ENCODE assay signal across 19 mouse cellular contexts in the genomic region with DNA sequence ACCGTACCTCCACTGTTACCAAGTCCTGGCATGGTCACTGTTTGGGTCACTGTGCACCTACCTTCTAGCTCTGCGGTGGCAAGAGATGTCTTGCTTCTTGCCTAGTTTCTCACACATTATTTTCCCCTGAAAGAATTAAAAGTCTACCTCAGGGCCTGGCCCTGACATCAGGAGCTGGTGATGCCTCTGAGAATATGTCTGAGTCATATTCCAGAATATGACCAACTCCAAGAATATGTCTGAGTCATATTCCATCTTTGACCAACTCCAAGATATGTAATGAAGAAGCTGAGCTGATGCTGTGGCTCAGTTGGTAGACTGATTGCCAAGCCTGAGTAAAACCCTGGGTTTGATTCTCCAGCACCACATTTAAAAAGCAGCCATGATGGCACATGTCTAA.
A peak's percentile ranks its signal among the peaks of the same experiment; 100 is the strongest.
DNase-seq lines count a peak whose midpoint lies in the region; ATAC-seq and TF ChIP-seq lines count a peak whose summit lies in the region.
"Had no signal": no experiment of that assay in that cellular context is flagged by ENCODE, and none has a peak within 500 bp of the region (broad histone marks: within the 10 kb centered on the region; RNA-seq: fewer than 3 reads in every experiment).

No protein-coding gene starts in this region.

- intact Hi-C loops in heart, postnatal 25 days (cut with DNase I), result no loop called here
- intact Hi-C loops in heart, postnatal 10 days (cut with DNase I), result no loop called here

- no peak overlapping the region for H3ac ChIP-seq in myocyte (ENCODE audit: control insufficient read depth, insufficient read length)

- no peak overlapping the region; the same call in 1 of the 2 replicates for H3K9ac ChIP-seq in heart, embryonic 16.5 days (ENCODE audit: low read length)
- H3K9ac ChIP-seq: limb, embryonic 12.5 days; liver, postnatal 0 days; midbrain, embryonic 13.5 days had no signal

- H3K27ac ChIP-seq in heart, embryonic 10.5 days, result peak overlapping the region; percentile 69
- H3K27ac ChIP-seq in heart, embryonic 16.5 days (ENCODE audit: low read length), result peak overlapping the region; percentile 79
- H3K27ac ChIP-seq: hindbrain, embryonic 10.5 days; limb, embryonic 12.5 days; midbrain, embryonic 13.5 days had no signal

- WGBS in heart, embryonic 10.5 days, result 90% methylated on average over 2 of the region's 2 CpGs
- 88% methylated on average over 2 of the region's 2 CpGs for WGBS in heart, embryonic 16.5 days

- no peak overlapping the region for H3K4me2 ChIP-seq in heart, embryonic 16.5 days (ENCODE audit: low read depth, low read length)
- peak overlapping the region; percentile 79 for H3K4me2 ChIP-seq in myocyte (ENCODE audit: low read depth)
- H3K4me2 ChIP-seq: limb, embryonic 12.5 days; liver, embryonic 11.5 days; midbrain, embryonic 13.5 days had no signal

- no peak for DNase-seq in heart, embryonic 10.5 days (ENCODE audit: low spot score)
- no peak for DNase-seq in heart, postnatal 25 days (ENCODE audit: low spot score)
- no peak for DNase-seq in heart, postnatal 10 days
- DNase-seq in Muller cell, postnatal 12 days (ENCODE audit: inconsistent ontology term), result peak; percentile 50
- DNase-seq in urinary bladder, postnatal 10 days (ENCODE audit: low spot score), result no peak
- no peak for DNase-seq in urinary bladder, adult 2 months (ENCODE audit: low spot score)
- DNase-seq: B cell, adult 2 months; cerebellum, adult 9-10 months; liver, postnatal 0 days; spleen, adult 18-20 months had no signal

- no peaks in the 10 kb centered on the region for H3K36me3 ChIP-seq in heart, embryonic 10.5 days
- no peaks in the 10 kb centered on the region for H3K36me3 ChIP-seq in heart, embryonic 16.5 days (ENCODE audit: control insufficient read depth, insufficient read depth)
- H3K36me3 ChIP-seq in myocyte (ENCODE audit: control insufficient read depth, insufficient read depth), result no peaks in the 10 kb centered on the region
- H3K36me3 ChIP-seq: hindbrain, embryonic 10.5 days; limb, embryonic 12.5 days; midbrain, embryonic 13.5 days had no signal

- peaks cover 32% of the 10 kb centered on the region for H3K4me1 ChIP-seq in heart, embryonic 10.5 days
- peaks cover 32% of the 10 kb centered on the region for H3K4me1 ChIP-seq in heart, embryonic 16.5 days (ENCODE audit: control insufficient read depth, insufficient read depth, low read length)
- H3K4me1 ChIP-seq: hindbrain, embryonic 10.5 days; limb, embryonic 12.5 days; midbrain, embryonic 13.5 days had no signal

- no peak for TF ChIP-seq POLR2A in myocyte (IDR thresholded peaks at IDR 0.05; ENCODE audit: insufficient read length, low read depth)

- no peaks in the 10 kb centered on the region for H3K79me2 ChIP-seq in myocyte (ENCODE audit: control insufficient read depth, insufficient read depth)

- no peak overlapping the region for H3K4me3 ChIP-seq in heart, embryonic 10.5 days
- no peak overlapping the region for H3K4me3 ChIP-seq in heart, embryonic 16.5 days (ENCODE audit: low read length)
- H3K4me3 ChIP-seq in myocyte, result no peak overlapping the region
- H3K4me3 ChIP-seq: hindbrain, embryonic 10.5 days; limb, embryonic 12.5 days; midbrain, embryonic 13.5 days had no signal

- ATAC-seq in heart, embryonic 16.5 days (replicated peaks; ENCODE audit: extremely low read depth, insufficient read depth, low FRiP score), result no peak
- ATAC-seq: forebrain, embryonic 16.5 days; hindbrain, embryonic 16.5 days; intestine, embryonic 16.5 days; liver, postnatal 0 days; midbrain, embryonic 13.5 days had no signal

- no peaks in the 10 kb centered on the region; the same call in 1 of the 2 replicates for H3K9me3 ChIP-seq in heart, embryonic 10.5 days
- H3K9me3 ChIP-seq in heart, embryonic 16.5 days (replicated peaks; ENCODE audit: control insufficient read depth, low read length), result 0 out of 2 replicates have a peak, but pooled peaks cover 5% of the 10 kb centered on the region
- H3K9me3 ChIP-seq: hindbrain, embryonic 10.5 days; limb, embryonic 12.5 days; midbrain, embryonic 13.5 days had no signal

- H3K27me3 ChIP-seq in heart, embryonic 10.5 days (ENCODE audit: insufficient read depth, poor library complexity, severe bottlenecking), result no peaks in the 10 kb centered on the region
- H3K27me3 ChIP-seq in heart, embryonic 16.5 days (ENCODE audit: control insufficient read depth, insufficient read depth, low read length), result no peaks in the 10 kb centered on the region
- no peaks in the 10 kb centered on the region for H3K27me3 ChIP-seq in myocyte (ENCODE audit: control insufficient read depth, insufficient read depth, insufficient read length)
- H3K27me3 ChIP-seq: limb, embryonic 12.5 days; midbrain, embryonic 13.5 days had no signal

TF ChIP-seq in myocyte, 11 proteins besides CTCF, POLR2A, EP300 and RAD21:
- TF ChIP-seq MYOD1 (IDR thresholded peaks at IDR 0.05; ENCODE audit: control insufficient read depth in 1 of 3, insufficient read length in 2 of 3, low read depth in 2 of 3), result no peak
- TF ChIP-seq SRF (IDR thresholded peaks at IDR 0.05; ENCODE audit: control insufficient read depth, insufficient read length, low read depth), result no peak
- TF ChIP-seq E2F4 (IDR thresholded peaks at IDR 0.05; ENCODE audit: insufficient read depth), result no peak
- TF ChIP-seq MYOG (IDR thresholded peaks at IDR 0.05; ENCODE audit: control insufficient read depth in 1 of 3, insufficient read depth in 1 of 3, insufficient read length in 2 of 3, low read depth in 2 of 3), result no peak
- no peak for TF ChIP-seq POLR2AphosphoS2 (IDR thresholded peaks at IDR 0.05; ENCODE audit: insufficient read length, low read depth)
- no peak for TF ChIP-seq TCF12 (IDR thresholded peaks at IDR 0.05; ENCODE audit: insufficient read depth, poor library complexity, severe bottlenecking)
- no peak for TF ChIP-seq MAX (IDR thresholded peaks at IDR 0.05; ENCODE audit: low read depth)
- no peak for TF ChIP-seq CEBPB (IDR thresholded peaks at IDR 0.05; ENCODE audit: insufficient read depth, poor library complexity, severe bottlenecking)
- TF ChIP-seq TCF3 (IDR thresholded peaks at IDR 0.05; ENCODE audit: insufficient read length, low read depth), result no peak
- no peak for TF ChIP-seq USF1 (IDR thresholded peaks at IDR 0.05; ENCODE audit: low read depth)
